Mouse (Mus musculus): Measurements from ENCODE around the gene Foxn1. TPM values are rescaled to one million over a fixed set of nuclear protein-coding genes. Genes with fewer than 3 reads are reported as not detected.

Gene Foxn1
- polyA plus RNA-seq (2015; fragmentation: Nextera tagmentation; extraction: Ambion mirVana), result 0.35 and 1.9 TPM in 2 replicates

DNA sequence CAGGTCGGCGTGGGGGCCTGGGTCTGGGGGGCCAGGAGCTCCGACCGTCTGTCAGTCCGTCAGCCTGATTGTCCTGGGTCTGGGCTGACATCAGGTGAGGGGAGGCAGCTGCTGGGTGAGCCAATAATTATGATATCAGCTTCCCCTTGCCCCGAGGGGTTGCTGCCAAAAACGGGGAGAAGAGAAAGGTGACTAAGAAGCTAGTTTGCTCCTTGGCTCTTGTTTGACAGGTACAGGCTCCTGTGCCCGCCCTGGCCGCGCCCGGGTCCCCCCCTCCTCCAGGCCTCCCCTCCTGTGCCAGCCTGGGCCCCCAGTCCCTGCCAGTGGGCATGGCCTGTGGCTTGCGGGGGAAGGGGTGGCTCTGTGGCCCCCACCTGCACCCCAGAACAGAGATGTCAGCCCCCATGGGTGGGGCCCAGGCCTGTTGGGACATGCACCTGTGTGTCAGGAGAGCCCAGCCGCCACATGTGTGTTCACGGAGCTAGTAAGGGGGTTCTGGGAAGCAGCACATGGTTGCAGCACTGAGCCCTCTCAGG is at the start of gene Foxn1:
Gene Foxn1, minus strand, starts transcription at position 51 of the 536 bp plus-strand sequence.
- WGBS, result 74% methylated on average over 14 of the region's 14 CpGs
- no peaks in the 10 kb centered on the region for H3K9me3 ChIP-seq
- H3K27ac ChIP-seq, result no peak within 1 kb of the TSS
- H3K27me3 ChIP-seq, result no peaks in the 10 kb centered on the region
- H3K9ac ChIP-seq, result no peak within 1 kb of the TSS
- H3K4me1 ChIP-seq, result no peaks in the 10 kb centered on the region
- ATAC-seq (ENCODE audit: borderline replicate concordance, extremely low read depth, low FRiP score, low TSS enrichment), result no peak
- H3K4me2 ChIP-seq, result no peak within 1 kb of the TSS
- no peak within 1 kb of the TSS for H3K4me3 ChIP-seq
- H3K36me3 ChIP-seq, result no peaks in the 10 kb centered on the region

DNA sequence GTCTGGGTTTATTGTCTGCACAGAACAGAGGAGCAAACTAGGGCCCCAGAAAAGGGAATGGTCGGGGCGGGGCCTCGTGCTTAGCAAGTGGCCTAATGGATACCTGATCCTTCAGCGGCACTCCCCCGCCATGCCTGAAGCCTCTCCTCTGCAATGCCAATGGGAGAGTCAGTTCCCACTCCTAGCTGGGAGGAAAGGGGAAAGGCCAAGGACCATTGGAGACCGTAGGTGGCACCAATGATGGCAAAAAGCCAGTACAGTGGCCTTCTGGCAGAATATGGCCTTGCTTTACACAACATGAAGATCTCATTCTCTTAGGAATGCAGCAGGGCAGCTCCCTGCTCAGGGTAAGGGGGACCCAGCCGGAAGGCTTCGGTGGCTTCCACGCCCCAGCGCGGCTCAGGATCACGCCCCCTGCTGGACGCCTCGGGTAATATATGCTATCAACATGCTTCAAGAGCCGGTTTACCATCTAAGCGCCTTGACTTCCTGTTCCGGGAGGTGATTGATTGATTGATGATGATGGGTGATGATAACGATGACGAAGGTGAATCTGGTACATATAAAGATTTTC is 49.5 kb upstream of the Foxn1 start:
- 0 out of 2 replicates have a peak, but pooled peaks have one; percentile 31 for ATAC-seq (ENCODE audit: borderline replicate concordance, extremely low read depth, low FRiP score, low TSS enrichment)
- Histone ChIP-seq H3K4me1 (0 out of 2 replicates have a peak, but pooled peaks cover 7% of the 10 kb centered on the region), H3K27ac (peak overlapping the region; percentile 2; the same call in 1 of the 2 replicates), H3K36me3 (no peaks in the 10 kb centered on the region), H3K4me2 (peak overlapping the region; percentile 32), H3K27me3 (no peaks in the 10 kb centered on the region), H3K9ac (no peak overlapping the region), H3K4me3 (no peak overlapping the region), H3K9me3 (no peaks in the 10 kb centered on the region)
- 4% methylated on average over 19 of the region's 19 CpGs for WGBS

- no peak for ATAC-seq (ENCODE audit: borderline replicate concordance, extremely low read depth, low FRiP score, low TSS enrichment)
- WGBS, result 47% methylated on average over 4 of the region's 4 CpGs
- Histone ChIP-seq H3K4me1 (0 out of 2 replicates have a peak, but pooled peaks cover 7% of the 10 kb centered on the region), H3K9me3 (no peaks in the 10 kb centered on the region), H3K4me3 (no peak overlapping the region), H3K27ac (no peak overlapping the region), H3K4me2 (no peak overlapping the region), H3K27me3 (no peaks in the 10 kb centered on the region), H3K36me3 (no peaks in the 10 kb centered on the region), H3K9ac (no peak overlapping the region)
These were observed 47.7 kb upstream of the Foxn1 start for GRCm38 (mm10) chr11:78434052-78434451.

GRCm38 (mm10) chr11:78431176-78431575 is 44.8 kb upstream of the Foxn1 start:
- Histone ChIP-seq H3K4me1 (0 out of 2 replicates have a peak, but pooled peaks cover 7% of the 10 kb centered on the region), H3K9ac (no peak overlapping the region), H3K4me3 (no peak overlapping the region), H3K27me3 (no peaks in the 10 kb centered on the region), H3K27ac (no peak overlapping the region), H3K36me3 (no peaks in the 10 kb centered on the region), H3K4me2 (no peak overlapping the region), H3K9me3 (no peaks in the 10 kb centered on the region)
- ATAC-seq (ENCODE audit: borderline replicate concordance, extremely low read depth, low FRiP score, low TSS enrichment), result no peak
- WGBS, result 83% methylated on average over 10 of the region's 10 CpGs

- WGBS, result 52% methylated on average over 11 of the region's 11 CpGs
- no peaks in the 10 kb centered on the region for H3K36me3 ChIP-seq
- no peak overlapping the region for H3K27ac ChIP-seq
- no peak for ATAC-seq (ENCODE audit: borderline replicate concordance, extremely low read depth, low FRiP score, low TSS enrichment)
- H3K4me2 ChIP-seq, result no peak overlapping the region
- no peak overlapping the region for H3K4me3 ChIP-seq
- H3K27me3 ChIP-seq, result no peaks in the 10 kb centered on the region
- H3K9me3 ChIP-seq, result no peaks in the 10 kb centered on the region
- H3K9ac ChIP-seq, result no peak overlapping the region
- H3K4me1 ChIP-seq, result no peaks in the 10 kb centered on the region
These were observed 44.0 kb upstream of the Foxn1 start for GRCm38 (mm10) chr11:78430195-78430878.

GRCm38 (mm10) chr11:78428309-78428708 is 42.0 kb upstream of the Foxn1 start:
- Histone ChIP-seq H3K9ac (no peak overlapping the region), H3K27me3 (no peaks in the 10 kb centered on the region), H3K4me3 (no peak overlapping the region), H3K4me2 (no peak overlapping the region), H3K36me3 (no peaks in the 10 kb centered on the region), H3K4me1 (peaks cover 5% of the 10 kb centered on the region; the same call in 1 of the 2 replicates), H3K27ac (no peak overlapping the region), H3K9me3 (no peaks in the 10 kb centered on the region)
- no peak for ATAC-seq (ENCODE audit: borderline replicate concordance, extremely low read depth, low FRiP score, low TSS enrichment)
- WGBS, result 58% methylated on average over 5 of the region's 5 CpGs

DNA sequence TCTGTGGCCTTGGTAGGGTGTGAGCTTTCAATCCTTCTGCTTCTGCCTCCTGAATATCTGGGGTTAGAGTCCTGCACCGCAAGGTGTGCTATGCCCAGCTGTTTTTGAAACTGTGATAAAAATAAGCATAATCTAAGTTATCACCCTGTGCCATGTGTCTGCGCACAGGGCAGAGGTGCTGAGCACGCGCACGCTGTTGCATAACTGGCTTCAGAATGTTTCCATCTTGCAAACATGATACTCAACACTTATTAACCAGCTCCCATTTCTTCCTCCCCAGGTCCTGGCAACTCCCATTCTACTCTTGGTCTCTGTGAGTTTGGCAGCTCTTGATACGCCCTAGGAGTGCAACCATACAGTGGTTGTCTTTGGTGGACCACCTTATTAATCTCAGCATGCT is 41.3 kb upstream of the Foxn1 start:
- H3K36me3 ChIP-seq, result no peaks in the 10 kb centered on the region
- no peak overlapping the region for H3K4me2 ChIP-seq
- ATAC-seq (ENCODE audit: borderline replicate concordance, extremely low read depth, low FRiP score, low TSS enrichment), result no peak
- peaks cover 5% of the 10 kb centered on the region; the same call in 1 of the 2 replicates for H3K27me3 ChIP-seq
- peaks cover 5% of the 10 kb centered on the region; the same call in 1 of the 2 replicates for H3K4me1 ChIP-seq
- H3K9ac ChIP-seq, result no peak overlapping the region
- no peaks in the 10 kb centered on the region for H3K9me3 ChIP-seq
- 91% methylated on average over 6 of the region's 6 CpGs for WGBS
- no peak overlapping the region for H3K4me3 ChIP-seq
- H3K27ac ChIP-seq, result no peak overlapping the region

GRCm38 (mm10) chr11:78425572-78425971 is 39.2 kb upstream of the Foxn1 start:
- no peak overlapping the region for H3K4me2 ChIP-seq
- H3K9me3 ChIP-seq, result no peaks in the 10 kb centered on the region
- no peak for ATAC-seq (ENCODE audit: borderline replicate concordance, extremely low read depth, low FRiP score, low TSS enrichment)
- H3K27ac ChIP-seq, result no peak overlapping the region
- H3K36me3 ChIP-seq, result no peaks in the 10 kb centered on the region
- H3K4me1 ChIP-seq, result peaks cover 13% of the 10 kb centered on the region; the same call in 1 of the 2 replicates
- no peak overlapping the region for H3K9ac ChIP-seq
- H3K27me3 ChIP-seq, result peaks cover 12% of the 10 kb centered on the region; the same call in 1 of the 2 replicates
- no peak overlapping the region for H3K4me3 ChIP-seq
- 80% methylated on average over 1 of the region's 1 CpGs for WGBS

- no peak for ATAC-seq (ENCODE audit: borderline replicate concordance, extremely low read depth, low FRiP score, low TSS enrichment)
- Histone ChIP-seq H3K4me3 (no peak overlapping the region), H3K36me3 (no peaks in the 10 kb centered on the region), H3K27me3 (peaks cover 12% of the 10 kb centered on the region; the same call in 1 of the 2 replicates), H3K9me3 (no peaks in the 10 kb centered on the region), H3K27ac (no peak overlapping the region), H3K4me2 (no peak overlapping the region), H3K9ac (no peak overlapping the region), H3K4me1 (peaks cover 13% of the 10 kb centered on the region; the same call in 1 of the 2 replicates)
- WGBS, result 51% methylated on average over 2 of the region's 2 CpGs
These were observed 38.0 kb upstream of the Foxn1 start for GRCm38 (mm10) chr11:78424352-78424751.

DNA sequence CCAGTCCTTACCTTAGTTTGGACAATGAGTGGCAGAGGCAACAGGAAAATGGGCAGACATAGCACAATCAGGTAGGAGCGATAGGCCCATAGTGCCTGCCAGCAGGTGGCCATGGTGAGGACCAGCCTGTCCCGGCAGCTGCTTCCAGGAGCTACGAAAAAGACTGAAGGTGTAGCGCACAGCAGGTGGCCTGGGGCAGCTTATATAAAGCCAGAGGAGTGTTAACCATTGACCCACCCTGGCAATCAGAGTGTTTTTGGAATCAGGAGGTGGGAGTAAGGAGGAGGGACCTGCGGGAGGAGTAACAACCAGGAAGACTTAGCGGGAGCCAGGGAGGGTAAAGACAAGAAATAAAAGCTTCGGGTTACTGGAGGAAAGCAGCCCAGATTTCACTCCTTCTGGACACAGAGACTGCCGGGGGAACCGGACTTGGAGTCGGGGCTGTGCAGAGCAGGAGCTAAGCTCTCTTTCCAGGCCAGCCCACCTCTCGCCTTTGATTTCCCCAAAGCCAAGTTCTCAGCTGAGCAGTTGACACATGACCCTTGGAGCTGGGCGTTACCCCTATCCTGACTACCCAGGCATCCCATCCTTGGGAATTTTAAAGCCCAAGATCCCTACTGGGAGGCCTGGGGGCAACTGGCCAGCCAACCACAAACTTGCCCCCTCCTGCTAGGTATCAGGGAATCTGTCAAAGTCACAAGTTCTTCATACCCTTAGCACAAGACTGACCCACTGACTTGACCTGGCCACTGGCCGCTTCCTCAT is 35.9 kb upstream of the Foxn1 start, which contains the start of gene Slc13a2:
Gene Slc13a2, minus strand, starts transcription at position 163 of the 765 bp plus-strand sequence.
- Histone ChIP-seq H3K36me3 (no peaks in the 10 kb centered on the region), H3K4me3 (no peak within 1 kb of the TSS), H3K9me3 (no peaks in the 10 kb centered on the region), H3K4me2 (no peak within 1 kb of the TSS), H3K9ac (no peak within 1 kb of the TSS), H3K27ac (no peak within 1 kb of the TSS), H3K27me3 (peaks cover 12% of the 10 kb centered on the region; the same call in 1 of the 2 replicates), H3K4me1 (peaks cover 13% of the 10 kb centered on the region; the same call in 1 of the 2 replicates)
- WGBS, result 13% methylated on average over 13 of the region's 13 CpGs
- no peak for ATAC-seq (ENCODE audit: borderline replicate concordance, extremely low read depth, low FRiP score, low TSS enrichment)

DNA sequence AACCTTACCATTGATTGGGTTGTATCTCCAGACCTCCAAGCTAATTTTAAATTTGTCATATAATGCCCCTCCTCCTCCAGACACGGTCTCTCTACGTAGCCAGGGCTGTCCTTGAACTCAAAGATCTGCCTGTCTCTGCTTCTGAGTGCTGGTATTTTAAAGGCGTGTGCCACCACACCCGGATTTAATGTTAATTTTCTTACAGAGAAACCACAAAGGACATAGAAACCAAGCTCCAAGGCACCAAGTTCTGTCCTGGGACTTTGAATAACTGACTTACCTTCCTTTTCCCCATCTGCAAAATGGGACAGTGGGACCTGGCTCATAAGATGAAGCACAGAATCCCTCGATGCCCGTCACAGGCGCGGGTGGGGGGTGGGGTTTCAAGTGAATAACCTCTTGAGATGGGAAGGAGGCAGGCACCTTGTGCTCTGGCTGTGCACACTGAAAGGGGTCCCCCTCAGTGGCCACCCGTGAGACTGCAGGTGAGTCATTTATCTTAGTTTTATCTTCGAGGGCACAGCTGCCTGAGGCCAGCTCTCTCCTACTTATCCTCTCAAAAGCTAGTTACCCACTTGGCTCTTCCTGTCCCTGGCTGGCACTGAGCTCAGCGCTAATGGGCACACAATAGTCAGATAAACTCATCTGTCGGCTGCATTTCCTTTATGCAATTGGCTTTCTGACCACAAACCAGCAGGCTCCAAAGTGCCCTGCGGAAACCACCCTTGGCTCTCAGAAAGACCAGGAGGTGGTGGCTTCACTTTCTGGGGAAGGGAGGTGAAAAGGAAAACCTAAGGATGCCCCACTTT is 35.0 kb upstream of the Foxn1 start:
- Histone ChIP-seq H3K27ac (no peak overlapping the region), H3K36me3 (no peaks in the 10 kb centered on the region), H3K4me2 (no peak overlapping the region), H3K4me3 (no peak overlapping the region), H3K9me3 (no peaks in the 10 kb centered on the region), H3K9ac (no peak overlapping the region), H3K27me3 (peaks cover 12% of the 10 kb centered on the region; the same call in 1 of the 2 replicates), H3K4me1 (peaks cover 13% of the 10 kb centered on the region; the same call in 1 of the 2 replicates)
- no peak for ATAC-seq (ENCODE audit: borderline replicate concordance, extremely low read depth, low FRiP score, low TSS enrichment)
- 48% methylated on average over 13 of the region's 13 CpGs for WGBS

Measured in lung, embryonic 15.5 days (tissue).